Comparison of ENCODE assay signal across 30 mouse cellular contexts in the genomic region with DNA sequence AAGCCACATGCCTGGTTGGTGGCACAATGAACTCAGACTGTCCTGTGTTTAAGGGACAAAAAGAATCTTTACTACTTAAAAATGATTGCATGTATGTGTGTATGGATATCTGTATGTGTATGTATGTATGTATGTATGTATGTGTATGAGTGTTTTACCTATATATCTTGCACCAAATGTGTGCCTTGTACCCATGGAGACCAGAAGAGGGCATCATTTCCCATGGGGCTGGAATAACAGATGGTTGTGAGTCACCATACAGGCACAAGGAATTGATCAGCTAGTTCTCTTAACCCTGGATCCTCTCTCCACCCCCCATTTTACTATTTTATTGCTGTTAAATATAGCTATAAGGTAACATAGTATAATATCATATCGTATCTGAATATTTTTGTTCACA. TPM values are rescaled to one million over a fixed set of nuclear protein-coding genes. Genes with fewer than 3 reads are reported as not detected.
DNase-seq lines count a peak whose midpoint lies in the region; ATAC-seq and TF ChIP-seq lines count a peak whose summit lies in the region.
"Had no signal": no experiment of that assay in that cellular context is flagged by ENCODE, and none has a peak within 500 bp of the region (broad histone marks: within the 10 kb centered on the region; RNA-seq: fewer than 3 reads in every experiment).

No protein-coding gene starts in this region.

- peak; percentile 5 for DNase-seq in liver, adult 2 months (ENCODE audit: extremely low read depth, low read depth, low spot score)
- DNase-seq in liver (no peak), 416B (ENCODE audit: low read depth) (peak; percentile 21), CH12.LX (ENCODE audit: extremely low read depth) (peak; percentile 14)
- no peak for DNase-seq in forebrain, postnatal 0 days
- DNase-seq: adrenal gland, postnatal 25 days; cerebellum, adult 11-12 months; cerebellum, adult 9-11 months; gastrocnemius, postnatal 14 days; heart, postnatal 36 days; kidney, adult 8-10 months; kidney, postnatal 25 days; lung, adult 2 months; right cerebral cortex, adult 18-20 months; thymus, postnatal 4 days had no signal

- no peaks in the 10 kb centered on the region for H3K79me2 ChIP-seq in liver, adult 2 months (ENCODE audit: control insufficient read depth, insufficient read depth, low read length)
- no peaks in the 10 kb centered on the region for H3K79me2 ChIP-seq in CH12.LX (replicated peaks; ENCODE audit: control insufficient read depth, extremely low read depth, insufficient read depth, poor library complexity, severe bottlenecking)

- in situ Hi-C loops in CH12.LX (cut with MboI; ENCODE audit: low pct_ligation_motif_present, low pct_unique_long_range_greater_than_20kb, low sequenced_read_pairs): no loop called here

- dilution Hi-C loops in CH12.LX (cut with MboI; ENCODE audit: extremely low pct_ligation_motif_present, extremely low pct_unique_long_range_greater_than_20kb, low sequenced_read_pairs): no loop called here

- H3K9ac ChIP-seq in intestine, postnatal 0 days (ENCODE audit: low read depth, low read length): no peak overlapping the region
- H3K9ac ChIP-seq in intestine, embryonic 16.5 days (ENCODE audit: low read depth, low read length): no peak overlapping the region
- H3K9ac ChIP-seq in liver, adult 2 months (ENCODE audit: low read depth, low read length): no peak overlapping the region
- H3K9ac ChIP-seq in CH12.LX (ENCODE audit: insufficient read depth, low read depth): no peak overlapping the region
- no peak overlapping the region for H3K9ac ChIP-seq in forebrain, postnatal 0 days
- H3K9ac ChIP-seq: heart, embryonic 15.5 days; hindbrain, embryonic 12.5 days; limb, embryonic 15.5 days; neural tube, embryonic 12.5 days had no signal

- no peak overlapping the region for H3K27ac ChIP-seq in intestine, postnatal 0 days (ENCODE audit: low read depth, low read length)
- H3K27ac ChIP-seq in intestine, embryonic 16.5 days (ENCODE audit: low read length): no peak overlapping the region
- H3K27ac ChIP-seq in liver, adult 2 months (replicated peaks; ENCODE audit: insufficient read depth, low read depth, low read length): no peak overlapping the region
- no peak overlapping the region for H3K27ac ChIP-seq in CH12.LX (ENCODE audit: insufficient read depth, low read depth)
- no peak overlapping the region for H3K27ac ChIP-seq in forebrain, postnatal 0 days (ENCODE audit: low read depth, low read length)
- H3K27ac ChIP-seq: heart, embryonic 10.5 days; heart, embryonic 15.5 days; hindbrain, embryonic 12.5 days; limb, embryonic 10.5 days; limb, embryonic 15.5 days; neural tube, embryonic 12.5 days had no signal

- WGBS in intestine, postnatal 0 days: 87% methylated on average over 1 of the region's 1 CpGs
- 85% methylated on average over 1 of the region's 1 CpGs for WGBS in intestine, embryonic 16.5 days
- WGBS in liver, adult 2 months: 84% methylated on average over 1 of the region's 1 CpGs
- 95% methylated on average over 1 of the region's 1 CpGs for WGBS in forebrain, postnatal 0 days

- no peaks in the 10 kb centered on the region for H3K4me1 ChIP-seq in intestine, postnatal 0 days (replicated peaks; ENCODE audit: control insufficient read depth, insufficient read depth, low read length)
- H3K4me1 ChIP-seq in intestine, embryonic 16.5 days (ENCODE audit: control insufficient read depth, insufficient read depth, low read length): no peaks in the 10 kb centered on the region
- H3K4me1 ChIP-seq in liver, adult 2 months (ENCODE audit: control insufficient read depth, insufficient read depth, low read length): no peaks in the 10 kb centered on the region
- H3K4me1 ChIP-seq in CH12.LX (ENCODE audit: control insufficient read depth in 1 of 2, insufficient read depth in 2 of 2): no peaks in the 10 kb centered on the region
- no peaks in the 10 kb centered on the region for H3K4me1 ChIP-seq in forebrain, postnatal 0 days (ENCODE audit: insufficient read depth)
- H3K4me1 ChIP-seq: heart, embryonic 10.5 days; heart, embryonic 15.5 days; hindbrain, embryonic 12.5 days; limb, embryonic 10.5 days; limb, embryonic 15.5 days; neural tube, embryonic 12.5 days had no signal

- TF ChIP-seq EP300 in CH12.LX (IDR thresholded peaks at IDR 0.05; ENCODE audit: low read length): no peak

- H3K4me3 ChIP-seq in intestine, postnatal 0 days (ENCODE audit: low read depth, low read length): no peak overlapping the region
- no peak overlapping the region for H3K4me3 ChIP-seq in intestine, embryonic 16.5 days (ENCODE audit: low read length)
- no peak overlapping the region for H3K4me3 ChIP-seq in liver, adult 2 months (ENCODE audit: insufficient read depth, low read depth, low read length)
- no peak overlapping the region for H3K4me3 ChIP-seq in CH12.LX (replicated peaks in 1 of 3; ENCODE audit: low read depth in 2 of 3, low read length in 2 of 3, poor library complexity in 1 of 3)
- H3K4me3 ChIP-seq in forebrain, postnatal 0 days (ENCODE audit: low read depth, low read length): no peak overlapping the region
- H3K4me3 ChIP-seq: erythroblast, embryonic 14.5 days; heart, embryonic 10.5 days; heart, embryonic 15.5 days; hindbrain, embryonic 12.5 days; limb, embryonic 10.5 days; limb, embryonic 15.5 days; myocyte; neural tube, embryonic 12.5 days had no signal

- TF ChIP-seq CTCF in intestine, postnatal 0 days (IDR thresholded peaks at IDR 0.05; ENCODE audit: low read depth): peak; percentile 43
- TF ChIP-seq CTCF in liver, adult 2 months (IDR thresholded peaks at IDR 0.05; ENCODE audit: low read depth, low read length): peak; percentile 15; the same call in 1 of the 2 replicates
- peak in 1 of 2 experiments; percentile 53; a peak in 2 of 4 replicates for TF ChIP-seq CTCF in CH12.LX (conservative IDR thresholded peaks at IDR 0.05 in 1 of 2, IDR thresholded peaks at IDR 0.05 in 1 of 2; ENCODE audit: low read depth in 2 of 2, low read length in 2 of 2)
- no peak for TF ChIP-seq CTCF in forebrain, postnatal 0 days (IDR thresholded peaks at IDR 0.05; ENCODE audit: low read depth)

- peaks cover 2% of the 10 kb centered on the region; the same call in 1 of the 2 replicates for H3K27me3 ChIP-seq in intestine, postnatal 0 days (replicated peaks; ENCODE audit: control insufficient read depth, insufficient read depth, low read length)
- no peaks in the 10 kb centered on the region for H3K27me3 ChIP-seq in intestine, embryonic 16.5 days (replicated peaks; ENCODE audit: control insufficient read depth, insufficient read depth, low read length)
- 0 out of 2 replicates have a peak, but pooled peaks cover 2% of the 10 kb centered on the region for H3K27me3 ChIP-seq in liver, adult 2 months (ENCODE audit: control insufficient read depth, insufficient read depth, low read length)
- H3K27me3 ChIP-seq in CH12.LX (replicated peaks): no peaks in the 10 kb centered on the region
- H3K27me3 ChIP-seq in forebrain, postnatal 0 days (ENCODE audit: insufficient read depth, low read length): no peaks in the 10 kb centered on the region

- TF ChIP-seq POLR2A in liver, adult 2 months (IDR thresholded peaks at IDR 0.05; ENCODE audit: extremely low read depth, insufficient read depth, low read length): no peak
- no peak for TF ChIP-seq POLR2A in CH12.LX (IDR thresholded peaks at IDR 0.05; ENCODE audit: low read depth, low read length)

- H3K36me3 ChIP-seq in intestine, postnatal 0 days (ENCODE audit: control insufficient read depth, insufficient read depth): no peaks in the 10 kb centered on the region
- no peaks in the 10 kb centered on the region for H3K36me3 ChIP-seq in intestine, embryonic 16.5 days (ENCODE audit: control insufficient read depth, insufficient read depth, low read length)
- H3K36me3 ChIP-seq in liver, adult 2 months (ENCODE audit: control insufficient read depth, insufficient read depth, low read length): no peaks in the 10 kb centered on the region
- no peaks in the 10 kb centered on the region for H3K36me3 ChIP-seq in CH12.LX (replicated peaks in 1 of 2; ENCODE audit: control insufficient read depth in 1 of 2, insufficient read depth in 1 of 2, low read length in 1 of 2)
- no peaks in the 10 kb centered on the region for H3K36me3 ChIP-seq in forebrain, postnatal 0 days (ENCODE audit: insufficient read depth)
- H3K36me3 ChIP-seq: heart, embryonic 10.5 days; heart, embryonic 15.5 days; hindbrain, embryonic 12.5 days; limb, embryonic 10.5 days; limb, embryonic 15.5 days; neural tube, embryonic 12.5 days had no signal

- peak; percentile 34 for TF ChIP-seq RAD21 in CH12.LX (IDR thresholded peaks at IDR 0.05; ENCODE audit: low read depth, low read length)

- H3K4me2 ChIP-seq in intestine, postnatal 0 days (replicated peaks; ENCODE audit: low read depth): no peak overlapping the region
- H3K4me2 ChIP-seq in intestine, embryonic 16.5 days (ENCODE audit: low read depth, low read length): no peak overlapping the region
- no peak overlapping the region for H3K4me2 ChIP-seq in CH12.LX (ENCODE audit: insufficient read depth, low read depth, poor library complexity, severe bottlenecking)
- no peak overlapping the region for H3K4me2 ChIP-seq in forebrain, postnatal 0 days (ENCODE audit: low read depth)
- H3K4me2 ChIP-seq: heart, embryonic 15.5 days; hindbrain, embryonic 12.5 days; limb, embryonic 15.5 days; midbrain, embryonic 11.5 days; neural tube, embryonic 12.5 days had no signal

- no peaks in the 10 kb centered on the region for H3K9me3 ChIP-seq in intestine, postnatal 0 days (ENCODE audit: control insufficient read depth)
- H3K9me3 ChIP-seq in intestine, embryonic 16.5 days (ENCODE audit: control insufficient read depth, low read length): 0 out of 2 replicates have a peak, but pooled peaks cover 3% of the 10 kb centered on the region
- H3K9me3 ChIP-seq in CH12.LX (replicated peaks; ENCODE audit: low read length): no peaks in the 10 kb centered on the region
- no peaks in the 10 kb centered on the region for H3K9me3 ChIP-seq in forebrain, postnatal 0 days (ENCODE audit: low read length)
- H3K9me3 ChIP-seq: heart, embryonic 10.5 days; heart, embryonic 15.5 days; limb, embryonic 10.5 days; limb, embryonic 15.5 days; neural tube, embryonic 12.5 days had no signal

- no peak for ATAC-seq in intestine, postnatal 0 days
- ATAC-seq in intestine, embryonic 16.5 days: no peak
- no peak for ATAC-seq in forebrain, postnatal 0 days
- ATAC-seq: forebrain, embryonic 16.5 days; inflammation-experienced regulatory T-cells, adult 6 months; midbrain, embryonic 16.5 days had no signal

TF ChIP-seq in CH12.LX, 34 proteins besides CTCF, POLR2A, EP300 and RAD21 (continues in another document):
- no peak for TF ChIP-seq ZNF384 (IDR thresholded peaks at IDR 0.05; ENCODE audit: low read depth, low read length)
- TF ChIP-seq MAZ (IDR thresholded peaks at IDR 0.05; ENCODE audit: low read depth, low read length): no peak

RNA-seq across cellular contexts. Expression of gene Myrip, which starts 4.4 kb away (rescaled TPM):
- polyA plus RNA-seq in intestine, postnatal 0 days (2015; fragmentation: Nextera tagmentation; extraction: Ambion mirVana): 0.47 and 0.55 TPM in 2 replicates
- polyA plus RNA-seq in intestine, embryonic 16.5 days (2015; fragmentation: Nextera tagmentation; extraction: Ambion mirVana): 0.87 and 0.94 TPM in 2 replicates
- 0.13 and 0.28 TPM in 2 replicates for total RNA-seq in liver, adult 2 months (2014; rRNA removed)
- polyA plus RNA-seq in liver, adult 2 months (2012; rRNA removed): 0.09 and 0.17 TPM in 2 replicates
- not detected in 2 replicates for total RNA-seq in CH12.LX (2012; rRNA removed)
- total RNA-seq in CH12.LX (2014; rRNA removed): not detected in 2 replicates
- not detected in 2 replicates for polyA plus RNA-seq in CH12.LX (2012; ENCODE audit: insufficient read length, low read depth)
- total RNA-seq in forebrain, postnatal 0 days (2014; rRNA removed): 9.0 and 12.4 TPM in 2 replicates
- polyA plus RNA-seq in forebrain, postnatal 0 days (2015; fragmentation: Nextera tagmentation; extraction: Ambion mirVana): 1.7 and 3.0 TPM in 2 replicates
- polyA plus RNA-seq: C2C12; erythroblast, embryonic 14.5 days; inflammation-experienced regulatory T-cells, adult 6 months; limb, embryonic 10.5 days had no signal

Comparison
In these comparisons a context has a peak if more than half of its experiments do, and no peak if none do; other contexts are left out.
1. DNase-seq: peak in liver, adult 2 months (single experiment), 416B (single experiment) and CH12.LX (single experiment); none in liver (single experiment) and forebrain, postnatal 0 days (single experiment).